Mouse (Mus musculus) midbrain, embryonic 12.5 days (tissue): ENCODE measurements at regions not wholly inside any gene's neighbourhood (a gene's known extent, or its start where the extent isn't known, plus 50 kb on each side); places are given as distances from the start of the nearest gene placed in this dataset.
A peak's percentile ranks its signal among the peaks of the same experiment; 100 is the strongest.

Experiments used
- ATAC-seq: fragments of 200-750 bp; cut with Nextera tagmentation; 2 replicates; pipeline ENCODE4 v1.8.0; 2017; ENCODE audit warnings: low read depth, moderate TSS enrichment, moderate library complexity; ENCODE audit not compliant: low FRiP score
- H3K27ac ChIP-seq: fragments of 300-500 bp; sonication (generic); replicated peaks from 2 replicates; pipeline ENCODE4 v1.5.1; 2016; ENCODE audit warnings: mild to moderate bottlenecking
- H3K27me3 ChIP-seq: fragments of 300-500 bp; sonication (generic); 2 replicates; pipeline ENCODE4 v1.6.1; 2016; ENCODE audit warnings: mild to moderate bottlenecking
- H3K36me3 ChIP-seq: fragments of 300-500 bp; sonication (generic); 2 replicates; pipeline ENCODE4 v1.6.1; 2016
- H3K4me1 ChIP-seq: fragments of 300-500 bp; sonication (generic); 2 replicates; pipeline ENCODE4 v1.6.1; 2016
- H3K4me2 ChIP-seq: fragments of 300-500 bp; sonication (generic); replicated peaks from 2 replicates; pipeline ENCODE4 v1.6.1; 2016; ENCODE audit warnings: mild to moderate bottlenecking, moderate library complexity
- H3K4me3 ChIP-seq: fragments of 300-500 bp; sonication (generic); 2 replicates; pipeline ENCODE4 v1.5.1; 2016; ENCODE audit warnings: mild to moderate bottlenecking
- H3K9ac ChIP-seq: fragments of 300-500 bp; sonication (generic); replicated peaks from 2 replicates; pipeline ENCODE4 v1.6.1; 2016; ENCODE audit warnings: mild to moderate bottlenecking, moderate library complexity
- H3K9me3 ChIP-seq: fragments of 300-500 bp; sonication (generic); 2 replicates; pipeline ENCODE4 v1.6.1; 2016; ENCODE audit warnings: mild to moderate bottlenecking
- WGBS: fragments of 180-500 bp; shearing (Covaris S2); methylation state at CpG from one replicate; pipeline ENCODE4 v1.1.7; 2016; 5-methylcytosine and 5-hydroxymethylcytosine counted together

- Histone ChIP-seq H3K9ac (no peak overlapping the region), H3K27me3 (peaks cover 56% of the 10 kb centered on the region), H3K4me1 (peaks cover 40% of the 10 kb centered on the region), H3K9me3 (no peaks in the 10 kb centered on the region), H3K4me3 (0 out of 2 replicates have a peak overlapping the region, but pooled peaks have one; percentile 2), H3K36me3 (no peaks in the 10 kb centered on the region), H3K4me2 (peak overlapping the region; percentile 19; the same call in 1 of the 2 replicates), H3K27ac (no peak overlapping the region; the same call in 1 of the 2 replicates)
- WGBS, result 23% methylated on average over 18 of the region's 18 CpGs
- ATAC-seq, result peak; percentile 68
Observed at GRCm38 (mm10) chr2:105615891-105616733, 52.6 kb upstream of the Pax6 start.
